Mouse (Mus musculus) liver, postnatal 0 days (tissue): ENCODE measurements at regions not wholly inside any gene's neighbourhood (a gene's known extent, or its start where the extent isn't known, plus 50 kb on each side); places are given as distances from the start of the nearest gene placed in this dataset.

Source experiments
- ATAC-seq: fragments of 200-750 bp; cut with Nextera tagmentation; 2 replicates; pipeline ENCODE4 v1.8.0; 2017; ENCODE audit warnings: mild to moderate bottlenecking, moderate library complexity
- DNase-seq: peaks from one replicate; pipeline ENCODE4 v3.0.0-alpha.2; 2016
- H3K27ac ChIP-seq: fragments of 300-500 bp; sonication (generic); 2 replicates; pipeline ENCODE4 v1.5.1; 2014; ENCODE audit warnings: antibody characterized with exemption, moderate library complexity, mild to moderate bottlenecking, low read depth
- H3K27me3 ChIP-seq: fragments of 300-500 bp; sonication (generic); 2 replicates; pipeline ENCODE4 v1.6.1; 2014; ENCODE audit warnings: low read length, control low read depth, mixed read lengths; ENCODE audit not compliant: insufficient read depth
- H3K36me3 ChIP-seq: fragments of 300-500 bp; sonication (generic); replicated peaks from 2 replicates; pipeline ENCODE4 v1.6.1; 2014; ENCODE audit warnings: mild to moderate bottlenecking, control low read depth, low read length, moderate library complexity, mixed read lengths; ENCODE audit not compliant: insufficient read depth
- H3K4me1 ChIP-seq: fragments of 300-500 bp; sonication (generic); 2 replicates; pipeline ENCODE4 v1.6.1; 2014; ENCODE audit warnings: antibody characterized with exemption, mild to moderate bottlenecking, control low read depth; ENCODE audit not compliant: insufficient read depth
- H3K4me2 ChIP-seq: fragments of 300-500 bp; sonication (generic); 2 replicates; pipeline ENCODE4 v1.6.1; 2014; ENCODE audit warnings: low read depth, mild to moderate bottlenecking, low read length, moderate library complexity, mixed read lengths
- H3K4me3 ChIP-seq: fragments of 300-500 bp; sonication (generic); 2 replicates; pipeline ENCODE4 v1.5.1; 2014; ENCODE audit warnings: low read depth, low read length
- H3K9ac ChIP-seq: fragments of 300-500 bp; sonication (generic); replicated peaks from 2 replicates; pipeline ENCODE4 v1.6.1; 2014; ENCODE audit warnings: mild to moderate bottlenecking, moderate library complexity
- H3K9me3 ChIP-seq: fragments of 300-500 bp; sonication (generic); 2 replicates; pipeline ENCODE4 v1.6.1; 2016; ENCODE audit warnings: mild to moderate bottlenecking, control low read depth, low read length, mixed read lengths
- CTCF ChIP-seq: sonication (generic); IDR thresholded peaks from 2 replicates; pipeline ENCODE4 v1.5.1; 2016; ENCODE audit warnings: antibody characterized with exemption, low read depth
- EP300 ChIP-seq: IDR thresholded peaks from 2 replicates; pipeline ENCODE4 v1.6.1; 2016; ENCODE audit warnings: antibody characterized with exemption, low read depth, mild to moderate bottlenecking
- WGBS: fragments of 180-500 bp; shearing (Covaris S2); extraction: QIAGEN DNeasy Blood & Tissue Kit; methylation state at CpG from one replicate; pipeline ENCODE4 v1.1.7; 2014; ENCODE audit not compliant: insufficient replicate concordance; 5-methylcytosine and 5-hydroxymethylcytosine counted together

GRCm38 (mm10) chr11:24328481-24328880, 250.6 kb downstream of the Bcl11a start:
- no peak overlapping the region for H3K27ac ChIP-seq
- no peak overlapping the region for H3K9ac ChIP-seq
- H3K4me1 ChIP-seq: no peaks in the 10 kb centered on the region
- no peak overlapping the region for H3K4me3 ChIP-seq
- WGBS: 48% methylated on average over 4 of the region's 4 CpGs
- no peak overlapping the region for H3K4me2 ChIP-seq
- no peaks in the 10 kb centered on the region for H3K36me3 ChIP-seq
- TF ChIP-seq CTCF (no peak), EP300 (no peak)
- no peaks in the 10 kb centered on the region for H3K9me3 ChIP-seq
- DNase-seq (no peak), ATAC-seq (no peak)
- no peaks in the 10 kb centered on the region for H3K27me3 ChIP-seq

- 78% methylated on average over 10 of the region's 10 CpGs for WGBS
- no peak for DNase-seq
Observed at GRCm38 (mm10) chr11:24330366-24331124, 252.7 kb downstream of the Bcl11a start.

GRCm38 (mm10) chr11:24332241-24332640, 254.4 kb downstream of the Bcl11a start:
- Histone ChIP-seq H3K4me2 (no peak overlapping the region), H3K9me3 (no peaks in the 10 kb centered on the region), H3K27ac (no peak overlapping the region), H3K27me3 (no peaks in the 10 kb centered on the region), H3K36me3 (no peaks in the 10 kb centered on the region), H3K9ac (no peak overlapping the region), H3K4me3 (no peak overlapping the region), H3K4me1 (no peaks in the 10 kb centered on the region)
- ATAC-seq (no peak), DNase-seq (no peak)
- TF ChIP-seq CTCF (0 out of 2 replicates have a peak, but pooled peaks have one; percentile 13), EP300 (no peak)
- 76% methylated on average over 3 of the region's 3 CpGs for WGBS

More at GRCm38 (mm10) chr11:24330366-24331124, 252.7 kb downstream of the Bcl11a start:
- TF ChIP-seq CTCF (no peak), EP300 (no peak)
- H3K4me3 ChIP-seq: no peak overlapping the region
- H3K4me2 ChIP-seq: no peak overlapping the region
- no peaks in the 10 kb centered on the region for H3K36me3 ChIP-seq
- no peaks in the 10 kb centered on the region for H3K9me3 ChIP-seq
- no peak overlapping the region for H3K27ac ChIP-seq
- no peak for ATAC-seq
- H3K4me1 ChIP-seq: no peaks in the 10 kb centered on the region
- no peaks in the 10 kb centered on the region for H3K27me3 ChIP-seq
- no peak overlapping the region for H3K9ac ChIP-seq

- H3K36me3 ChIP-seq: no peaks in the 10 kb centered on the region
- H3K9ac ChIP-seq: no peak overlapping the region
- no peaks in the 10 kb centered on the region for H3K9me3 ChIP-seq
- DNase-seq: no peak
- TF ChIP-seq CTCF: no peak
- 80% methylated on average over 6 of the region's 6 CpGs for WGBS
- ATAC-seq: no peak
- no peaks in the 10 kb centered on the region for H3K4me1 ChIP-seq
- no peak overlapping the region for H3K27ac ChIP-seq
- H3K27me3 ChIP-seq: no peaks in the 10 kb centered on the region
- H3K4me2 ChIP-seq: no peak overlapping the region
- no peak overlapping the region for H3K4me3 ChIP-seq
Observed at GRCm38 (mm10) chr11:24333111-24333510, 255.3 kb downstream of the Bcl11a start.

- ATAC-seq: no peak
- H3K9me3 ChIP-seq: no peaks in the 10 kb centered on the region
- H3K27ac ChIP-seq: no peak overlapping the region
- no peaks in the 10 kb centered on the region for H3K36me3 ChIP-seq
- no peak overlapping the region for H3K9ac ChIP-seq
- 81% methylated on average over 4 of the region's 4 CpGs for whole genome bisulfite sequencing
- no peaks in the 10 kb centered on the region for H3K4me1 ChIP-seq
- no peaks in the 10 kb centered on the region for H3K27me3 ChIP-seq
- no peak for TF ChIP-seq EP300
- no peak for DNase-seq
- no peak overlapping the region for H3K4me3 ChIP-seq
- no peak overlapping the region for H3K4me2 ChIP-seq
Observed at GRCm38 (mm10) chr11:24335256-24335655, 257.4 kb downstream of the Bcl11a start.

- Histone ChIP-seq H3K36me3 (no peaks in the 10 kb centered on the region), H3K9me3 (no peaks in the 10 kb centered on the region), H3K4me2 (no peak overlapping the region), H3K27me3 (no peaks in the 10 kb centered on the region), H3K4me3 (no peak overlapping the region), H3K27ac (no peak overlapping the region), H3K9ac (no peak overlapping the region), H3K4me1 (peaks cover 5% of the 10 kb centered on the region; the same call in 1 of the 2 replicates)
- no peak for DNase-seq
- TF ChIP-seq CTCF: no peak
- TF ChIP-seq EP300: no peak
- WGBS: 77% methylated on average over 1 of the region's 1 CpGs
- ATAC-seq: no peak
Observed at GRCm38 (mm10) chr11:24338111-24338510, 260.3 kb downstream of the Bcl11a start.
